Mouse (Mus musculus) yolk sac, embryonic 10.5 days (tissue): ENCODE measurements around the gene Spata3.
"Not testable (repeated sequence)": the region's sequence is repeated elsewhere in the genome, so short reads cannot be mapped to it uniquely, and the experiment has no call there.

ENCODE experiments used
- DNase-seq: peaks from one replicate; pipeline ENCODE4 v3.0.0-alpha.2; 2017; ENCODE audit warnings: low spot score

Gene Spata3

DNA sequence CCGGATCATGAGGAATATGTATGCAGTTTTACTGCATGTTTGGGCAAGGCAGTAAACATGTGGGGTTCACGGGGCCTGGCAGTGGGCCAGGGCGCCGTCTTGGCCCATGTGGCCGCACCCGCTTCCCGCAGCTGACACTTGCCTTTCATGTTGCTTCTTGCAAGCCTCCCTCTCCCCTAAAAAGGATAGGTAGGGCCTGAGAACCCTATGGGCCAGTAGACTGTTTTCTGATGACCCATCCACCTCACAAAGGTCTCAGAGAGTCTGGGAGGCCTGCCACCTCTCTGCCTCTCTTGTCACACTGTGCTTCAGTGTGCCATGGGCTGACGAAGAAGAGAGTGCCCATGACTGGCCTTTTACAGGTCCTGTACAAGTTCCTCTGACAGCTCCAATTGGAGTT, at the start of gene Spata3:
TSS of gene Spata3 (plus strand) at position 301 of the 400 bp plus-strand sequence.
- no peak for DNase-seq

GRCm38 (mm10) chr1:85969081-85969480, 47.5 kb upstream of the Spata3 start:
- no peak for DNase-seq

DNA sequence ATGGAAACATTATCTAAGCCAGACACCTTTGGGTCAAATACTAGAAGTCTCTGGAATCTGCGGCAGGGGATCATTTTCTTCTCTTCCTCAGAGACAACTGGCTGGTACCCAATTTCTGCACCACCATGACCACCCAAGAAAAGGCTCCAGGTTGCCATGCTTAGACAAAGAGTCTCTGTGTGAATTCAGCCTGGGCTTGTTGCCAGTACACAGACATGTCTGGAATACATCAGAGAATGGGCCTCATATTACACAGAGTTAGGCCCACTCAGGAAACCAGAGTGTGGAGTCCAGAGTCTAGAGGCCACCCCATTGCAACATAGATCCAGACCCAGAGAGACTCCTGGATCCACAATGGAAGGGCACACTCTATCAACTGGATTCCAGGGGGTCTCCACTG, 47.1 kb upstream of the Spata3 start:
- DNase-seq, result no peak

DNA sequence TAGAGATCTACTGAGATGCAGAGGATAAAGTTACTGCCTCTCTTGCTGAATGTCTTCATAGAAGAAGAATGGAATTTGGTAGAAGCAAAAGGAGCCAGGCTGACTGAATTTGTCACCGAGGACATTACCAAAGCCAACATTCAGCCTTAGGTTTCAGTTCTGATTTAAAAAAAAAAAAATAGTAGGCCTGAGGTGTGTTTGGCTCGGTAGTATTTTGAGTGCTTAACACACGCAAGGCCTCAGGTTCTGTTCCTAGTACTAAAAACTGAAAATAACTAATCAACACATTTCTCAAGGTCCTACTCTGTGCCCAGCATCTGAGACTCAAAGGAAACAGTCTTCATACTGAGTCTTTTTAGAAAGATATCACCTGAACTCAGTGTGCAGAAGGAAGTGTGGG, 45.5 kb upstream of the Spata3 start:
- DNase-seq, result no peak

GRCm38 (mm10) chr1:85972341-85972740, 44.3 kb upstream of the Spata3 start:
- no peak for DNase-seq

DNA sequence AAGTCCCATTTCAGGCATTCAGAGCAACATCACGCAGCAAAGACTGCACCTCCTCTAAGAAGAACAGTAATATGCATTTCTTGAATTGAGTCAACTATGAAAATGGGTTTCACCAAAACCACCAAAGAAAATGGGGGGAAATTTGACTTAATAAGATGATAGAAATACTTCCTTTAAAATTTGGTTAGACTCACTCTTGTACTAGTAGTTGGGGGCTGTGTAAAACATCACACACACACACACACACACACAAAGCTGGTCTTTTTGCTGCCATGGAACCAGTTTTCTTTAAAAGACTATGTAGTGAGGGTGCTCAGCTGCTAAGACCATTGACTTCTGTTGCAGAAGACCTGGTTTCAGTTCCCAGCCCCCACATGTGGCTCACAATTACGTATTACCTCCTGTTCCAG, 43.1 kb upstream of the Spata3 start:
- DNase-seq, result no peak

GRCm38 (mm10) chr1:85977709-85978108, 38.9 kb upstream of the Spata3 start:
- no peak for DNase-seq

DNA sequence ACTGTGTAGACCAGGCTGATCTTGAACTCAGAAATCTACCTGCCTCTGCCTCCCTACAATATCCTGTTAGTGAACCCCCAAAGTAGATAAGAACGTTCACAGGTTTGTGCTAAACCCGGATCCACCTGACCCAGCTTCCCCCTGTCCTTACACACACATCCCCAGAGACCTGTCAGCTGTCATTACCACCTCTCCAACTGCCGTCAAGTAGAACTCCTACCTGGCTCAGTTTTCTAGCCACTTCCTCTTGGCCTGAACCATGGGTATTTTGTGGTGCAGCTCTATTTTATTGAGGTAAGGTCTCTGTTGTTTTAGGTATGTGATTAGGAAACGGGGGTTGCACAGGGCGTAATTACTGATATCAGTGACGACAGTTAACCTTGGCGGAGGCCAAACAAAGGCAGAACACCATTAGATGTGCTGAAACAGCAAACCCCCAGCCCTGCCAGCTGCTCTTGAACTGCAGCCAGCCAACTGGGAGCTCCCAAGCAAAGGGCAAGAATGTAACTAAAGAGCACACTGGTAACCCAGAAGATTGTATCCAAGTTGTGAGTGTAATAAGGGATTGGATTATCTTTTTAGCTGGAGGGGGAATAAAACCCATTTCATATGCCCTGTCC, 34.8 kb upstream of the Spata3 start:
- DNase-seq, result no peak

- no peak for DNase-seq
Measured at GRCm38 (mm10) chr1:85985784-85986183, 30.8 kb upstream of the Spata3 start.

GRCm38 (mm10) chr1:85988351-85988750, 28.3 kb upstream of the Spata3 start:
- no peak for DNase-seq

DNA sequence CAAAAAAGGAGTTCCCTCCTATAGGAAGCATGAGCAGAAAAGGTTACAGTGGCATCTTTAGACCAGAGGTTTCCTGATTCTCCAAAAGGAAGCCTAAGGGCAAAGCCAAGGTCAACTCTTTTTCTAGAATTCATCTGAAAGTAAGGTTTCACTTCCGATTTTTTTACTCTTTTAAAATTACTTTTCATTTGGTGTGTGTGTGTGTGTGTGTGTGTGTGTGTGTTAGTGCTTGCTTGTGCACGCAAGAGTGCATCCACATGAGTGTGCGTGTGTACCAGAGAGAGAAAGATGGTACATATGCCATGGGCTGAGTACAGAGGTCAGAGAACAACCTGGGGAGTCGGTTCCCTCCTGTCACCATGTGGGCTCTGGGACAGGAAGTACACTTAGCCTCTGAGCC, 27.7 kb upstream of the Spata3 start:
- not testable (repeated sequence) for DNase-seq

- DNase-seq, result no peak
Measured at GRCm38 (mm10) chr1:85992175-85992574, 24.4 kb upstream of the Spata3 start.

GRCm38 (mm10) chr1:85993541-85993940, 23.1 kb upstream of the Spata3 start:
- no peak for DNase-seq

GRCm38 (mm10) chr1:85997221-85997620, 19.4 kb upstream of the Spata3 start:
- no peak for DNase-seq

GRCm38 (mm10) chr1:85998012-85998411, 18.6 kb upstream of the Spata3 start:
- no peak for DNase-seq

DNA sequence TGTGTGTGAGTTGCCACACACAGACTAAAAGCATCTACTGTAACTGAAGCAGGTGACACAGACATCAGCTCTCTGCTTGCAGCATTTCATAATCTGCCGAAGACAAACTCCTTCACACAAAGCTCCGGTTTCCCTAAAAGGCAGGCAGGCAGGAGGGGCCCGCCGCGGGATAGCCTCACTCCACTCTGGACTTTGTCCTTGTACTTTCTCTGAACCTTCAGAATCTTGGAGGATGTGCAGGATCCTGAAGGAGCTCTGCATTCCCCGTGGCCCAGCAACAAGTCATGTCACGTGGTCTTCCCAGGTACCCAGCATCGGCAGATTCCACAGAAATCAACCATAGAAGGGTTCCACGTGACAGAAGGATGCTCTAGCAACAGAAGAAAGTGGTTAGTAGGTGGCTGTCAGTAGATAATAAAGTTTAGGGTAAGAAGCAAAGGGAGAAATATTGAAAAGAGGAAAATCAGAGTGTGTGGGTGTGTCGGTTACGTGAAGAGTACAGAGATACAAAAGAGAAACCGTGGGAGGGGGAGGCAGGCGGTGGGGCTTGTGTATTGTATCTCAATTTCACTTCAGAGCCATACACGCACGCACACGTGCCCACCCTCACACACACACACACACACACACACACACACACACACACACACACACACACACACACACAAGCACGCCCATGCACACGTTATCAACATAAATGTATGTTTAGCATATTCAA, 16.6 kb upstream of the Spata3 start:
- no peak for DNase-seq

- no peak for DNase-seq
Measured at GRCm38 (mm10) chr1:86005540-86005939, 11.1 kb upstream of the Spata3 start.

GRCm38 (mm10) chr1:86006040-86006439, 10.6 kb upstream of the Spata3 start:
- no peak for DNase-seq

- peak; percentile 77 for DNase-seq
Measured at GRCm38 (mm10) chr1:86007778-86008177, 8.8 kb upstream of the Spata3 start.

- not testable (repeated sequence) for DNase-seq
Measured at GRCm38 (mm10) chr1:86015758-86016157, 858 bp upstream of the Spata3 start.

GRCm38 (mm10) chr1:86018235-86019055, 1.8 kb downstream of the Spata3 start:
- peak; percentile 68 for DNase-seq

GRCm38 (mm10) chr1:86021365-86021989, 4.9 kb downstream of the Spata3 start:
- DNase-seq, result no peak
